Mouse (Mus musculus): ENCODE results near the gene Kcnh5. TPM values are rescaled to one million over a fixed set of nuclear protein-coding genes. Genes with fewer than 3 reads are reported as not detected.
A peak's percentile ranks its signal among the peaks of the same experiment; 100 is the strongest.

Kcnh5 gene
- 10 to 100 TPM; 54.5 to 79.2 TPM for total RNA-seq (2021)
- long read RNA-seq, experiment 1, full-length matches to known transcripts, result 4 of 4 reads
- long read RNA-seq, experiment 1, partial matches to known transcripts, result 0 of 4 reads
- long read RNA-seq, experiment 1, other reads (novel, unspliced or antisense), result 0 of 4 reads
- long read RNA-seq, experiment 2, partial matches to known transcripts, result 1 of 1 reads
- long read RNA-seq, experiment 2, other reads (novel, unspliced or antisense), result 0 of 1 reads

DNA sequence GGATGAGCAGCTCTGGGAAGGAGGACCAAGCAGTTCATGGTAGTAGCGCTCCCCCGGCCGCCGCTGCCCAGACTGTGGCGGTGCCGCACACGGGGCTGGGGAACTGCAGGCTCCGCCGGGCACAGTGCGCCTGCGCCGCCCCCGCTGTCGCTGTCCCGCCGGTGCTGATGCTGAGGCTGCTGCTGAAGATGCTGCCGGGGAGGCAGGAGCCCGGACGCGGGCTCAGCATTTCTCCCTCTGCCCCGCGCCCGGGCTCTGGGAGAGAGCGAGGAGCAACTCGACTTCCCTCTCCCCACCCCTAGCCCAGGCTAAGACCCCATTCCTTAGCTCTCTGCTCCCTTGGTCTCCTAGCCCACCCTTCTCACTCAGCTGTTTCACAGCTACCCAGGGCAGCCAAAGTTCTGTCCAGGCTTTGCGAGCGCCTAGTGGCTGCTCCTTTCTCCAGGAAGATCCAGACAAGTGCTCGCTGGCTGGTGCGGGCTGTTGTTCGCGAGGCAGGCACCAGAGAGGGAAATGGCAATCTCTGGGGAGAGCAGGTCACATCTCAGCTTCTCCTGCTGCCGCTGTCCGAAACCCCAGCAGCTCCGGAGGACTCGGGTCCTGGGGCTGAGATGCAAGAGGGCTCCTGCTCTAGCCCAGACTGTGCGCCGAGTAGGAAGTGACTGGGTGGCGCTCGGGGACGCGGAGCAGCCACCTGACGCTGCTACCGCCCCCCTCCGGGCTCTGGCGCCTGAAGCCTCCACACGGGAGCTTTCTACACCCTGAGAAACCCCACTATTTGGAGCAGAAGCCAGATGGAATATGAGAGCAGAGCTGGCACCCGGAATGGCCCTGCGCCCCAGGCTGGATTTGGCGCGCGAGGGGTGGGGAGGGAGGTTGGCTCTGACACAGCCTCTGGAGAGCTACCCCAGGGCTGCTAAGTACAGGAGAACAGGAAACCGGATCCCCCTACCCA, at the start of gene Kcnh5:
Gene Kcnh5, minus strand, starts transcription at position 642 of the 955 bp plus-strand sequence.
- DNase-seq (ENCODE audit: low spot score in 2 of 2), result peak; percentile 74 to 80

DNA sequence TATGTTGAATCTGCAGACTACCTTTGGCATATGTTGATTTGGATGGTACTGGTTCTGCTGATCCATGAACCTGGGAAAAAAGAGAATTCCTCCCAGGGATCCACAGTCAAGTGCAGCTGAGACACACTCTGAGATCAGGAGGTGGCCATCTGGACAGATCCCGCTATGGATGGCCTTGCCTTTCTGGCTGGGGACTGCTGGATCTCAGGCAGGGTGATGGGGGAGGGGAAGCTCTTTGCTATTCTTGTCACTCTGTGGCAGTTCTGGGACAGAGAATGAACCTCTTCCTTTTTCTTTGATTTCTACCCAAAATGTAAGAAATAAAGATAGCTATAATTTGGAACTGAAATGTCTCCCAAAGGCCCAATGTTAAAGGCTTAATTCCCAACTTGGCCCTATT, 46.8 kb upstream of the Kcnh5 start:
- DNase-seq (ENCODE audit: low spot score in 2 of 2), result no peak

DNA sequence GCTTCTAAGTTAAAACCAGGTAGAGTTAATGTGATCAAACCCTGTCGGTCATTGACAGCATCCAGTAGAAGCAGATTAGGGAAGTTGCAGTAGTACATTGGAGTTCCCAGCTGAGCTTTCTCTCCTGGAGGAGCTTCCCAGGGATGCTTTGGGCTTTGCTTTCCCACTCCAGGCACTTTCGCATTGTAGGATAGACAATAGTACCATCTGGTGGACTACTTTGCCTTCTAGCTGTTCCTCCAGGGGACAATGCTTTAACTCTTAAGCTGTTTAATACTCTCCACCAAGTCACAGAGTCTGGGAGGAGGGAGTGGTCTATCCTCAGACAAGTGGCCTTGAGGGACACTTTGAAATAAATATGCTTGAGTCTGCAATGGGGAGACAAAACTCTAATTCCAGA, 12.3 kb upstream of the Kcnh5 start:
- no peak for DNase-seq (ENCODE audit: low spot score in 2 of 2)

DNA sequence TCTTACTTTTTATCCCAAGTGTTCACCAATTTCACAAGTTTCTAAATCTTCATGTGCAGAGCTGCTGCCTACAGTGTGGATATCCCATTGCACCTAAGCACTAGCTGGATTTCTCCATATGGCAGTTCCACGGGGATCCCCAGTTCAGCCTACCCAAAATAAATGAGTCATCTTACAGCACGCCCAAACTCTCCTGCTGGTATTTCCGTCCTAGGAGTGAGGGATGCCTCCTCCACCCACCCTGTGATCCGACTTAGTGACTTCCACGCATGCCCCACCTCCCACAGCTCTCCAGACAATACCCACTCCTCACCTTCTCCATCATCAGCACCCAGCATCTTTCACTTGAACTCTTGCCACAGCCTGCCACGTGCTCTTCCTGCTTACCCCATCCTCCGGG, 5.5 kb upstream of the Kcnh5 start:
- DNase-seq (ENCODE audit: low spot score in 2 of 2), result peak; percentile 71 to 80

DNA sequence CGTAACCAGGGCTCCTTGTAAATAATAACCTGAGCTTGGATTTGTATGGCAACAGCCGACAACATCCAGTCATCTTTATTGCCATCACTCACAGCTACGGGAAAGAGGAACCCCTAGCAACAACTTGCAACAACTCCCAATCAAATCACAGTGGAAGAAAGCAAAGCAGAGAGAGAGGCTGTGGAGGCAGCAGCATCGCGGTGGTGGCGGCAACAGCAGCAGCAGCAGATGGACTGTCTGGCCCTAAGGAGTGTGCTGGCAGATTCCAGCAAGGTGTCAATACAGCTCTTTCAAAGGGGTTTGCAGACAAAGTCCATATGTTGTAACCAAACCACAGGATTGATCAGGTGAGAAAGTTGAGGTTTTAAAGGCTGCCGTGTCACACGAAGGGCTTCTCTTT, 2.4 kb upstream of the Kcnh5 start:
- DNase-seq (ENCODE audit: low spot score in 2 of 2), result peak; percentile 30 to 52

DNA sequence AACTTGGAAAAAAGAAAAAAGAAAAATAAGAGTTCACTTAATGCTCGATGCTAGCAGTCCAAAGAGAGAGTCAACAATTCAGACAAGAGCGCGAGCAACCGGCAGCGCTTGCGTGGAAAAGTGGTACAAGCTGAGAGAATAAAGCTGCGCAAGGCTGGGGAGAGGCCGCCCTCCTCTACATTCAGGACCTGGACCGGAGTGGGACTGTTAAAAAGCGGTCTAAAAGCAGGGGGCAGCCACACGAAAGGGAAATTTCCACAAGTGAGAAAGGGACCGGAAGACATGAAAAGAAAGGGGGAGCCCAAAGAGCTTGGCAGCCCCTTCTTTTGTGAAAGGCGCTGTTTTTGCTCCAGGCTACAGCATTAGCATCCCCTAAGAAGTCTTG, 506 bp upstream of the Kcnh5 start:
- peak in 1 of 2 experiments; percentile 9 for DNase-seq (ENCODE audit: low spot score in 2 of 2)

DNA sequence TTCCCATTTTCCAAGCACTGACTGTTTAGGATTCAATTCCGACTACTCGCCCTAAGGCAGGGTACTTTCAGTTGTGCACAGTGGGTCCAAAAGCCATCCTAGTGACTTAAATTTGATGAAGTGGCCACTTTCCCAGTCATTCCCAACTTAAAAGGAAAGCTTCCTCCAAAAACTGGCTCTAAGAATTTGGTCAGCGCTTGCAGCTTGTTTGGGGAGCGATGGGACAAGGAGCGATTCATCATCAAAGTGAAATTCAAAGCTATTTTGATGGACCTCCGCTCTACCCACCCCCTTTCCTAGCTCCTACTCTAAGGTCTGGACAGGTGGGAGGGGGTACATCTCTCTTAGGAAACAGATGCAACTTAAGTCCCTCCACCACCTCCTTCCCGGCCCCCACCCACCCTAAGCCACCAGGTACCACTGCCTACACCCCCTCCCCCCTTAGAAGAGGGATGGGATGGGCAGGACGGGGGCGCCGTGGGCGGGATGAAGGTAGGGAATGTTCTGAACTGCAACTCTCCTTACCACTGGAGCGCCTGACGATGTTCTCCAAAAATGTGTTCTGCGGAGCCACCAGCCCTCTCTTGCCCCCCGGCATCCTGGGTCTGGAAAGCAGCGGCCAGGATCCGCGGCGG, 1.1 kb downstream of the Kcnh5 start:
- DNase-seq (ENCODE audit: low spot score in 2 of 2), result peak; percentile 12 to 22

DNA sequence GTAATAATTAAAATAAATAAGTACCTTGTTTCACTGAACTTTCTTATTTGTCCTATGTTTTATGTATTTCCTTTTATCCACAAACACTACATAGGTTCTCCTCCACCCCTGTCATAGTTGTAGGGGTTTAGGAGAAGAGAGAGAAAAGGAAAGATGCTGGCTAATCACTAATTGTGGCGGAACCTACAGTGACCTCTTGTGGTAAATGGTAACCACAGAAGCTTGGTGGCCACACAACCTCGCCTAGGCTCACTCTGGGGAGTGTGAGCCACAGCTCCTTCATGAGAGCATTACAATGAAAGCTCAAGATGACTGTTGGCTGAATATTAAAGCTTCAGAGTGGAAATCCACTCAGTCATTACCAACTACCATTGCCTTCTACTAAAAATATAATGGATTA, 6.2 kb downstream of the Kcnh5 start:
- no peak for DNase-seq (ENCODE audit: low spot score in 2 of 2)

DNA sequence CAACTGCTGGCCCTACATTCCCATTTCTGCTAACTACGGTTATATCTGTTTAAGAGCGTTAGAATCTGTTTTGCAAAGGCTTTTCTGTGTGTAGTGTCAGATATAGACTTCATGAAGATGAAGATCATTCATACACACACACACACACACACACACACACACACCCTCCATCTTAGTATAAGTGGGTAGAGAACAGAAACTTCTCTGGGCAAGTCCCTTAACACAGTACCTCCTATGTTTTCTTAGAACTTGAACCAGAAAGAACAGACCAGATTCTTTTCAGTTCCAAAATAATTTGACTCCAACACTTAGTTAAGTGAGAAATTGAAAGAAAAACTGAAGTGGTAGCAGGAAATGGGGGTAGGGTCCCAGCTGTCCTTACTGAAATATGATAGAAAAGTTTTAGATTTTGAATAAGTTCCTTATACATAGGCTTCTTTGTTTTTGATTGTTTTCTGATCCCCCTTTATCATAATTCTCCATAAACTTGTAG, 24.0 kb downstream of the Kcnh5 start:
- no peak for DNase-seq (ENCODE audit: low spot score in 2 of 2)

DNA sequence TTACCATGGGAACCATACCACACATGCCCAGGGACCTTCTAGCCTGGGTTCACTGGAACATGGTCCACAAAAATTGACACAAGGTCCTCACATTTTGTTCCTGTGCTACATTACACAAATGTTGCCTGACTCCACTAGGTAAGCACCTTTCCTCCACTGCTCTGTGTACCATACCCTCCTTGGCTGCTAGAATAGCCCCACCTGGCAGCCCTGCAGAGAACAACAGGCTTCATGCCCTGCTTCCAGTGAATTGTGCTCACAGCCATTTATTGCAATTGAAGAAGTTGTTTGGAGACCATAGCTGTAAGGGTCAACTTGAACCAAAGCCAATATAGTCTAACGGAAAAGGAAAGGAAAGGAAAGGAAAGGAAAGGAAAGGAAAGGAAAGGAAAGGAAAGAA, 37.3 kb downstream of the Kcnh5 start:
- DNase-seq (ENCODE audit: low spot score in 2 of 2), result no peak

DNA sequence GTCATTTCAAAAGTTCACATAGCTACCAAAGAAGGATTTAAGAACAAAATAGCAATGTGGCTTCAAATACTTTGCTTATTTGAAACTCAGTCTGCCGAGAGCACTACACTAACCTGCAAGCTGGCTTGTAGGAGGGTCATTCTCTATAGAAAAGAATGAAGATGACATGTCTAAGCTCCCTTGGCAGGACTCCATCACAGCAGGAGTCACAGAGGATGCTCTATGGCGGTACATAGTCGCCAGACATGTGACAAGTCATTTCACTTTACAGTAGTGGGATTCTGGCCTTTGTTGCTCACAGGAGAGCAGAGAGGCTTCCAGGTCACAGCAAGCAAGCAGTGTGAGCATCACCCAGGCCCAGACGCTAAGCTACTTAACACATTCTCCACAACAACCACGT, 85.2 kb downstream of the Kcnh5 start:
- no peak for DNase-seq (ENCODE audit: low spot score in 2 of 2)

DNA sequence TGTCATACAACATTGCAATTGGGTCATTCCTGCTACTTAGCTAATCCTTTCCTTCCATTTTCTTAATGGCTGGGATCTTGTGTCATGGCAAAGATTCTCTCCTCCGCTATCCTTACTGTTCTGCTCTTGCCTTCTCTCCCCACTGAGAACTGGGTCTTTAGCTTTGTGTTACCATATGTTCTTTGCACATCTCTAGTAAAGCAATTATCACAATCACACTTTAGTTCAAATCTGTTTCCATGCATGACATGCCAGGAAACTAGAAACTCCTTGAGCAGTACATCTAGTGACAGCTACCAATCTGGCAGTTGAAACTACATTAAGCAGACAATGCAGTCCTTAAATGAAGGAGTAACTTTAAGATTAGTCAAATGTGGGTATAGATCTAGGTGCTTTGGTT, 86.2 kb downstream of the Kcnh5 start:
- no peak for DNase-seq (ENCODE audit: low spot score in 2 of 2)

DNA sequence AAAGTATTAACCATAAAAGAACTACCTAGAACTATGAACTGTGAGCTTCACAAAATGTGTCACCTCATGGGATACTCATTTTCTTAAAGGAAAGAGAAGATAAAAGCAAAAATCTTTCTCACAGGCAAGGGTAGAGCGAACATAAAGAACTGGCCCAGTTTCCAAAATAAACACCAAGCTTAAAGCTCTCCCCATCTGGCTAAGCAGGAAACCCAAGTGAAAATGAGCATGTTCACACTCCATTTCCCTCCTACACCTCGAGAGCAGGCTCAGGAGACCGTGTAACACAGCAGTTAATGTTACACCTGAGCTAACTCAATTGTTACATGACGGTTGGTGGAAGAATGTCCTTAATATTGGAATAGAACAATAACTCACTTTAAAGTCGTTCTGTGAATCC, 100.0 kb downstream of the Kcnh5 start:
- peak; percentile 12 to 33 for DNase-seq (ENCODE audit: low spot score in 2 of 2)

DNA sequence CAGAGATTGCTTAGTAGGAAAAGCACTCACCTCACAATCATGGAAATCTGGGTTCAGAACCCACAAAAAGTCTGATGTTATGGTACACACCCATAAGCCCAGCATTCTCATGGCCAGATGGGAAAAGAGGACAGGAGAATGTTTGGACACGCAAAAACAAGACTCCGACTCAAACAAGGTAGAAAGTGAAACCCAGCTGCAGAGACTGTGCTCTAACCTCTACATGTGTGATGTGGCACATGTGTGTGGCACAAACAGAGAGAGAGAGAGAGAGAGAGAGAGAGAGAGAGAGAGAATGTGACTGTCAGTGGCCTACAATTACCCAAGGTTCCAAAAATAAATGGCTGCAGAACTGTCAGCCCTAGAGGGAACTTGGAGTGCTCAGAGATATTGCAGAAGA, 106.1 kb downstream of the Kcnh5 start:
- DNase-seq (ENCODE audit: low spot score in 2 of 2), result no peak

DNA sequence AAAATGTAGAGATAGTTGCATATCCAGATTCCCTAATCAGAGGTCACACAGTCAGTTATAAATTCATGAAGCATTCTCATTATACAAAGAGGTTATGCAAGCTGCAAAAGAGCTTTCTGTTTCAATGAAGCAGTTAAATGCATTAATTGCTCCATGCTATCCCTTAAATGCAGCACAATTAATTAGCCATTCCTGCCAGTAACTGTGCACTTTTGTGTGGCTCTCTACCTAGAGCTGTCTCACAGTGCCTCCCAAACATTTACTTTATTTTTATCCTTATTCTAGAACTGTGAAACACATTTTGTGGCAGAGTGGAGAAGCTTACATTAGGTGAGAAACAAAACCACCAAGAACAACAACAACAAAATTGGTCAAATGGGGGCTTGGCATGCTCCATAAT, 114.6 kb downstream of the Kcnh5 start:
- DNase-seq (ENCODE audit: low spot score in 2 of 2), result no peak

DNA sequence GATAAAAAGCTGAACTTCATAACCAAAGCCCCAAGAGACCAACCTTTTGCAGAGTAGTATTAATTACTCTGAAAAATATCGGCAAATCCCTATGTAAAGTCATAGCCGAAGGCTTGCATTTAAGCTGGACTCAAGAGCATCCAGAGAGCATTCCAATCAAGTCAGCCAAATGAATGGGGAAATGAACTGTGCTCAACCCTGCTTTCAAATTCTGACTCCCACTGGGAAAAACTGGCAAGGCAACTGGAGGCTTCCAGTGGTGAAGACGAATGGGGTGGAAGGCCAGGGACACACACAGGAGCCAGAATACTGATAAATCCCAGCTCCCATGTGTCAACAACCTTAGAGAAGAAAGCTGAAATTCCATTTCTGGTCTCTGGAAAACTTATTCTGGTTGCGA, 115.4 kb downstream of the Kcnh5 start:
- no peak for DNase-seq (ENCODE audit: low spot score in 2 of 2)

DNA sequence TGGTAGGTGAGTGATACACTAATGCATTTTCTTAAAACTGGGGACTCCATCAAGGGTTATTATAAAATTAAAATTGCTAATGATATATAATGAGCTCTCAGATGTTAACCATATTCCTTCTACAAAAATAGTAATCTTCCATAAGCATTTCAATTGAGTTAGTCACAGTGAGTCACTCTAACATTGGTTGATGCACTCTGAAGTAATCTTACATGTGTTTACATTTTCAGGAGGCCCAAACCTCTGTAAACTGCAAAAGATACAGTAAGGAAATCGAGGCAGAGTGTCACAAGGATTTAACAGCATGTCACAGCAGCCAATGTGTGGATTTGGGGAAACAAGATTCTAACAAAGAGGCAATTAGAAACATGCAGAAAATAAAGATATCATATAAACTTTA, 123.4 kb downstream of the Kcnh5 start:
- DNase-seq (ENCODE audit: low spot score in 2 of 2), result no peak

DNA sequence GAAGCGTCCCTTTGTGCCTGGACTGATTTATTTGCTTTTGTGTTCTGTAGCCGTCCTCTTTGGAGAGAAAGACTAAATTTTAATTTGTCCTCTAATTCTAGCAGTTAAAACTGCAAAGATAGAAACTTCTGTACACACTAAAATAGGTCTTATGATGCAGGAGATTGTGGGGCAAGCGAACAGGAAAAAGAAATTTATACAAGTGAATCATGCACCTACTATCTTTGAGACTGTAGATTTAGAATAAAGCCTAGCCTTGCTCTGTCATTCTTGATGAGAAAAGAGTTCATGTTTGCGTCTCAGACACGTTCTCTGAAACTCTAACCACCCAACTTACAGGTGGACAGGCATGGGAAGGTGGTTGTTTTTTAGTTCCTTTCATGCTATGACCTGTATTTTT, 140.4 kb downstream of the Kcnh5 start:
- no peak for DNase-seq (ENCODE audit: low spot score in 2 of 2)

DNA sequence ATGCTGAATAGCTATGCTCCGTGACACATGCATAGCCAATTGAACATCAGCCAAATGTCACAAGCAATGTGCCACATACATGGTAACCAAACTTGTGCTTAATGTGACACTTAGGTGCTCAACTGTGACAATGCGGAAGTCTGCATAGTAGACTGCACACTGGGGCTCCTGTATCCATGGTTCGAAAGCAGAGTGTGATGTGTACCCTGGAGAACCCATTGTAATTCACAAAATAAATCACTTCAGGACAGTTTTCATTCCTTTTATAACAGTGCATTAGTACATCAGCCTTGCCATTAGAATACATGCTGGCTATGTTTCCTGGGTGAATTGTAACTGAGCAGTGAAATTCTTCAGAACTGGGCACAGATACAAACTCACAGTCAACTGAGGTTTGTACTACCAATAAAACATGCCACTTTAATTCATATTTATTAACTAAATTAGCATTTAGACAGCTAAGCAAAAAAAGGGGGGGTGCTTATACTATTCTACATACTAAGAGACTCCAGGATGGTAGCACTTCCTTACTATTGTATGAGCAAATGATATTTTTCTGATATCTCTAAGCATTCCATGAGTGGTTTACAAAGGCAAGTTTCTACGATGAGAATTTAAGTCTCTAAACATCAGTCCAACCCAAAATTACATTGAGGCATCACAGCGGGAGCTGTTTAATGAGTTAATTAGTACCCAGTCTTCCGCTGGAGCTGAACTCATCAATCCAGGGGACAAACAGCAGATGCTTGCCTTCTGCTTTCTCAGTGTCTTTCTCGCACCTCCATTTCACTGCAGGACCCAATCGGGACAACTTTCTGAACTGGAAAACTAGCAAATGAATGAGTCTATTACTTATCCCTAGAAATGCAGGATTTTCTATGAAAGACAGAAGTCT, 144.9 kb downstream of the Kcnh5 start:
- no peak for DNase-seq (ENCODE audit: low spot score in 2 of 2)

DNA sequence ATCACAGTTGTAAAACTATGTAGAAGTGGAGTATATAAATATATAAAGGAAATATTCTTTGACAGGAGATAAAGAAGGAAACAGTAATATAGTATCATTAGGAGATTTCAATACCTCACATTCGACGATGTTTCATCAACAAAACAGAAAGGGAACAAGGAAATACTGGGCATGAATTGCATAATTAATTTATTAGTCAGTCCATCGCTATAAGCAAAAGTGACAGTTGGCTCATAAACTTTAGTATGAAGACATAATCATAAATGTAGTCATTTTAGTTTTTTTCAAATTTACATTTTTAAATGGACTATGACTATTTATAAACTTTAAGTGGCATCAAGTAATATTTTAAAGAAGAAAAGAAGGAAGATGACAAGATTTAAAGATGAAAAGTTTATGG, 205.9 kb downstream of the Kcnh5 start:
- DNase-seq (ENCODE audit: low spot score in 2 of 2), result no peak

DNA sequence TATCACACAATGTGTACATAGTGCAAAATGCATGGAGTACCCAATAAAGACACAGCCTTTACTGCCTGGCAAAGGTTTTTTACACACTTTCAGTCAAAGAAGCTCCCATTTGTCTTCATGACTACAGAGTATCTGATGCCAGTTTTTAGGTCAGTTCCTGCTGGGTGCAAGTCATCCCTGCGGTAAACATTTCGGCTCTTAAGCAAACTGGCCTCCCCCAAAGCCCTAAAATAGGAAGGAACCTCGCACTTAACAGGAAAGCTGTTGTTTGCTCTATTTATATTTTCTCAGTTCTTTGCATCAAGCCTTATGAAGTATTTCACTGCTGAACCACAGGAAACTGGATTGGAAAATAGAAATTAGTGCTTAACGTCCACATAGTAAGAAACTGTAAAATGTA, 207.7 kb downstream of the Kcnh5 start:
- no peak for DNase-seq (ENCODE audit: low spot score in 2 of 2)
